Mouse (Mus musculus) layer of hippocampus, postnatal 14 days (tissue): ENCODE measurements at regions not wholly inside any gene's neighbourhood (a gene's known extent, or its start where the extent isn't known, plus 50 kb on each side); places are given as distances from the start of the nearest gene placed in this dataset.

Experiments
- DNase-seq, 2 experiments: peaks; one replicate each; pipeline ENCODE4 v3.0.0; 2021 to 2022; ENCODE audit warnings: low spot score in 2 of 2, mixed read lengths in 1 of 2

DNA sequence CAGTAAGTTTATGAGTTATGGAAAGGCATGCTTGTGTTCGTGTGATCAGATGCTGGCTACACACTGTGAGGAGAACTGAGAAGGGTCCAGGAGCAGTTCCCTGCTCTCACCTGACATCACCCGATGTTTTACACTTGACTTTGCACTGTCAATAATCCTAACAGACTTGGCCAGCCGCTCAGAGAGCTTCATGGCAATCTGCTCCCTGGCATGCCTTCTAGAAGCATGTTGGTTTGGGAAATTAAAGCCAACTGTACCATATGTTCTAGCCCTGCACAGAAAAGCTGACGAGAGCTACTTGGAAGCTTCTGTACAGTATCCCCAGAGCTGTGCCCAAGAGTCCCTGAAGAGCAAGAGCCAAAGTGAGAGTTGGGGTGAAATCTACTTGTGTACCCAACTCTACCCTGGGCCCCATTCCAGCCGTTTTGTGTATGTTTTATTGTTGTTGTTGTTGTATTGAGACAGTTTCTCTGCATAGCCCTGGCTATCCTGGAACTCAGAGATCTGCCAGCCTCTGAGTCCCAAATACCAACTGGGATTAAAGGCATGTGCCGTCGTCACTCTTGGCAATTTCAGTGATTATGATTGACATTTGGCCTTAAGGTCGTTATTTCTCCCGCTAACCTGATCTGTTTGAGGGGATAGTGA is 56.5 kb upstream of the Cnksr3 start:
- peak; percentile 64 to 84 for DNase-seq

DNA sequence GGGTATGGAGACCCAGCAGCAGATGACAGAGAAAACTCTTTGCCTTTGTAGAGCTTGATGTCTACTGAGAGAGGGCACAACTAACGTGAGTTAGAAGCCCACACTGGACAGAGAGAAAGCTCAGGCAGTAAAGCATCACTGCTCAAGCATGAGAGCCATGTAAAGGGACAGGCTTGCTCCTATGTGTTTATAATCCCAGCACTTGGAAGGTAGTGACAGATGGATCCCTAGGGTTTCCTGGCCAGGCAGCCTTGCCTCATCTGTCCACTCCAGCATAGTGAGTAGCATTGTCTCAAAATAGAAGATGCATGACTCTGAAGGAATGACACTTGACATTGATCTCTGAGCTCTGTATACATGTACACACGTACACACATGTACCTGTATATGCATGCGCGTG is 55.9 kb upstream of the Cnksr3 start:
- DNase-seq = peak; percentile 24 to 29

DNA sequence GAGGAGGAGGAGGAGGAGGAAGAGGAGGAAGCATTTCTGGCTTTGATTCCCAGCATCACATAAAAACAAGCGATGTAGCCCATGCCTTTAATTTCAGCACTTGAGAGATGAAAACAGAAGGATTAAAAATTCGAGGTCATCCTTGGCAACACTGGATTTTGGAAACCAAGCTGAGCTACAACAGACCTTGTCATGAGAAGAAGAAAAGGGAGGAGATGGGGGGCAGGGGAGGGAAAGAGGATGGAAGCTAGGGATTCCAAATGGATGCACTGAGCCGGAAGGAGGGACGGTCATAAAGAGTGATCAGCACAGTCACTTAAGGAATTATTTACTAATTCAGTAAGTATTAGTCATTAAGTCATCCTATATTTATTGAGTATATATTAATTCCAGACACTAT is 55.1 kb upstream of the Cnksr3 start:
- no peak for DNase-seq

DNA sequence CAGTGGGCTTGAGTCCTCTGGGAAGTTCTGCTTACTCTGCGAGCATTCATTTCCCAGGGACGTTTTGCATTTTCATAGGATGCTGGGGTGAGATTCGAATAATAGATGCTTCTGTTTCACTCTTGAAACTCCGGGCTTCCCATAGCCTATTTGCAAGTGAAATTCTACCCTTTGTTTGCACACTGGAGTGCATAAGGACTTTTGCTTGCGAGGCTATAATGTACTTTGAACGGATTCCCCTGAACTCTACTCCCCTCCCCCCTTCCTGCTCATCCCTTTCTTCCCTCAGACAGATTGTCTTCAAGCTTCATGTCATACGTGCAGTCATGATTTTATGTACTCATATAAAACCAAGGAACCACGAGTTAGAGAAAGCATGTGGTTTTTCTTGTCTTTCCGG is 53.4 kb upstream of the Cnksr3 start:
- DNase-seq = no peak

DNA sequence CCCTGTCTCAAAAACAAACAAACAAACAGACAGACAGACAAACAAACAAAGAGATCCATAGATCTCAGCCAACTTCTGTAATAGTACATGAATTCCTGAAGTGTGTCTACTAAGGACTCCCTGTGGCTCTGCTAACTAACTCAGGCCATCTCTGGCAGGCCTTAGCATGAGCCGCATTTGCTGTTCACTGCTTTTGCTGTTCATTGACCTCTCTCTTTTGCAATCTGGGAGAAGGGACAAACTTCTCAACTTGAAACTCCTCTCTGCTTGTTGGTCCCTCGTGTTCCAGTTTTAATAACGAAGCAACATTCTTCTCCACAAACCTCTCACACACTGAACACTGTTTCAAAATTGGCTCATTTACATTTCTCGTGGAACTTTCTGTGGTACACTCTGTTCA is 52.7 kb upstream of the Cnksr3 start:
- DNase-seq = no peak
